Mouse (Mus musculus): ENCODE results near the gene Slc2a4.
A peak's percentile ranks its signal among the peaks of the same experiment; 100 is the strongest.
"Not testable (repeated sequence)": the region's sequence is repeated elsewhere in the genome, so short reads cannot be mapped to it uniquely, and the experiment has no call there.

Slc2a4 gene

DNA sequence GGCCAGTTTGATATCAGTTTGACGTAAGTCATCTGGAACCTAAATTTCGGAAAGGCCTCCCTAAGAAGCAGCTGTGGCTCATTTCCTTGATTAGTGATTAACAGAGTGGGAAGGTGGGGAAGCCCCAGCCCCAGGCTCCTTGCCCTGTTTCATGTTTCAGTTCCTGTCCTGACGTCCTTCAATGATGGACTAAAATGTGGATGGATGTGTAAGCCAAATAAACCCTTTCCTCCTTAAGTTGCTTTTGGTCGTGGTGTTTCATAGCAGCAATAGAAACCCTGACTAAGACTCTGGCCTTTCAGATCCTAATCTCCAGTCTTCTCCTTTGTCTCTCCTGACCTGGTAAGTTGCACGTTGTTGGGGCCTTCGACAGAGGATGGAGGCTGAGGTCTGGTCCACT is 22.2 kb upstream of the Slc2a4 start:
- DNase-seq (ENCODE audit: low spot score): no peak

DNA sequence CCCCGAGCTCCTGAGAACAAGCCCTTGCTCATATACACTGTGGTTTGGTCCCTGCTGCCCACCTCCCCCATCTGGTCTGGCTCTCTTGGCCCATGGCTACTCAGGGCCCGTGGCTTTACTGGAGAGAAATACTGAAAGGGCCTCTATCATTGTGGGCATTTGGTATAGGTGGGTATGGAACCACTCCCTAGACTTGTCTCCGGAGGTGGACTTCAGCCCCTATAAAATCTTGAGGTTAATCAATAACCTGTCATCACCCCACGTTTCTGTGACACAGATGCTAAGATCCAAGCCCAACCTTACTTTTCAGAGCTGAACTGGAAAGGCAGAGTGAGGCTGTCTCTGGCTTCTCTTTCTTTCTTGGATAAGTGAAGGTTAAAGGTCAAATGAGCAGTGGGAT is 20.8 kb upstream of the Slc2a4 start:
- DNase-seq (ENCODE audit: low spot score): no peak

DNA sequence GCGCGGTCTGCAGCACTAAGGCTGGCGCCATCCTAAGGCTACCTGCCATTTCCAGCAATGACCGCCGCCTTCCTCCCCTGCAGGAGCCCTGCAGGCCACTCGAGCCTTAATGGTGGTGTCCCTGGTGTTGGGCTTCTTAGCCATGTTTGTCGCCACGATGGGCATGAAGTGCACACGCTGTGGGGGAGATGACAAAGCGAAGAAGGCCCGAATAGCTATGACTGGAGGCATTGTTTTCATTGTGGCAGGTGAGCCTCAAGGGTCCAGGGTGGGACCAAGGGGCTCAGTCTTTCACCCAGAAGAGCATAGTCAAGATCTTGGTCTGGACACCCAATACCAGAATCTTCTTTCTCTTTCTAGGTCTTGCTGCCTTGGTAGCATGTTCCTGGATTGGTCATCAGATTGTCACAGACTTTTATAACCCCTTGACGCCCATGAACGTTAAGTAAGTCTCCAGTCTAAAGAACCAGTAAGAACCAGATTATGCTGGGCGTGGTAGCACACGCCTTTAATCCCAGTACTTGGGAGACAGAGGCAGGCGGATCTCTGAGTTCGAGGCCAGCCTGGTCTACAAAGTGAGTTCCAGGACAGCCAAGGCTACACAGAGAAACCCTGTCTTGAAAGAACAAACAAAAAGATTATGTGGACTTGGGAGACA is 19.0 kb upstream of the Slc2a4 start:
- DNase-seq (ENCODE audit: low spot score): no peak

DNA sequence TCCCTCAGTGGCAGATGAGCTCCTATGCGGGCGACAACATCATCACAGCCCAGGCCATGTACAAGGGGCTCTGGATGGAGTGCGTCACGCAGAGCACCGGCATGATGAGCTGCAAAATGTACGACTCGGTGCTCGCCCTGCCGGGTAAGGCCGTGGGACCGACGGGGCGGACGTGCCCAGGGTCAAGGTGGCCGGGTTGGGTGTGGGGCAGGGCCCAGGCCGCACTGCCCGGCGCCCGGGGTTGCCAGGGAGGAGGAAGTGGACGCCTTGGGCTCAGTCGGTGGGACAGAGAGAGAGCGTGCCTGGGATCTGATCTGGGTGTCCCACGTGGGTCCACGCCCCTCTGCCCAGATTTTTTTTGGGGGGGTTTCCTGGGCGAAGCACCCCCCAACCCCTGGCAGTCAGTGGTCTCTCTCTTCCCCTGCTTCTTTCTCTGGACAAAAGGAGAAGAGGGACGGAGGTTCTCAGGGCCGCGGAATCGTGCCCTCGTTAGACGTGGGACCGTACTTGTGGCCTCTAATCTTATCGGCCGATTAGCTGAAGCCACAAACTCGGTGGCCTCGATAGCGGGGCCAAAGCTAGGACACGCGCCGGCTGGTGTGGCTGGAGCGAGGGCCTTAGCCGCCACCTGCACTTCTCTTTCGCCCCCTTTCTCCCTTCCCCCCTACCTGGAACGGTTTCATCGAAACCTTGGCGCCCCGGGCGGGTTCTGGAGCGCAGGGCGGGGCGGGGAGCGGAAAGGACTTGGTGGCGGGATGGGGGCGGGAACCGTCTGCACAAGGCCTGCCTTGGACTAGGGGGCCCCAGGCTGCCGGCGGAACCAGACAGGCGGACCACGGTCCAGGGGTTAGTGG is 18.2 kb upstream of the Slc2a4 start:
- no peak for DNase-seq (ENCODE audit: low spot score)

DNA sequence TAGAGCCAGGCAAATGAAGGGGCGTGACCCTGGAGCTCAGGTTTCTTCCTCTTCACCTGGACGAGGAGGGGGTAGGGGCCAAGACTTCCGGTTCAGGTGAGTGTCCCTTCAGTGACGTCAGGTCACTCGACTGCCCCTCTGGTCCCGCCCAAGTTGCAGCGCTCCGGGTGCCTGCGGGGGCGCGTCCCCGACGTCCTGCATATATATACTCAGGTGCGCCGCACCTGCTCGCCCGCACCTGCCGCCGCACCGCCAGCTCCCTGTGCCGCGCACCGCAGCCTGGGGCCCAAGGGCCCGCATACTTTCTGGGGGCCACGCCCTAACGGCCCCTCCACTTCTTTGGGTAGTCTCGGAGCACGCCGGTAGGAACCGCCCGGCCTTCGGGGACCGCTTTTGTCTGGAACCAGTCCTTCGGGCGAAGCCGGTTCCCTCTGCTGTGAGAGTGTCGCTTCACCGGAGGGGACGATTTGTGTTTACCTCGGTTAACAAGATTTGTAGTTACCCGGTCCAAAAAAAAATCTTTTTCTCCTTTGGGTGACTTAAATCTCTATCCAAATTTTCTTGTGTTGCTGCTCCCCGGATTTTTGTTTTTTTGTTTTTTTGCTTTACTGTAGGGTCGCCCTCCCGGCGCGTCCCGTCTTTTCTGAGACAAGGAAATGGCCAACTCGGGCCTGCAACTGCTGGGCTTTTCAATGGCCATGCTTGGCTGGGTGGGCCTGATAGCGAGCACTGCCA is 17.4 kb upstream of the Slc2a4 start:
- no peak for DNase-seq (ENCODE audit: low spot score)

DNA sequence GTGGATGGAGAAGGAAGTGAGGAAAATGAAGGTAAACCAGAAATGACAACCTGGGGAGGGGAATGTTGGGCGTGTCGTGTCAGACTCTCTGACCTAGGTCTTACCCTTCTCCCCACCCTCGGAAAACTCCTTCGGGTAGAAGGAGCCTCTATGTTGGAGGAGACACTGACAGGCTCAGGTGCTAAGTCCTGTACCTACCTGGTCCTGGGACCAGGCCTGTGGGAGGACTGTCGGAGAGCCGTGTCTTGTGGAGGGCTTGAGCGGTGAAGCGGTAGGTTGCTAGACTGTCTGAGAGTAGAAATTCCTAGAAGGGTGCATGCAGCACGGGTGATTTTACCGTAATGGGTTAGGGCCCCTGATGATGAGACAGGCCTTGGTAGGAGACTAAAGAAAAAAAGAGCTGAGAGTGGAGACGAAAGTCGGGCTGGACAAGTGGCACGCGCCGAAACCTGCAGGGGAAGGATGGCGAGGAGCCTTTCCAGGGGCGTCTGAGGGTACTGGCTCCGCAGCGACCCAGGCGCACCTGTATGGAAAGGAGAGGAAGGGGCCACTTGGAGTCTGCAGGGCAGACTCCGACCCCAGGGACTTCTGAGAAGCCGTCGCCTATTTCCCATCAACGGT is 16.8 kb upstream of the Slc2a4 start, which contains the start of gene Cldn7:
Gene Cldn7 (plus strand): TSS at position 130 of the 621 bp plus-strand sequence.
- DNase-seq (ENCODE audit: low spot score): no peak

DNA sequence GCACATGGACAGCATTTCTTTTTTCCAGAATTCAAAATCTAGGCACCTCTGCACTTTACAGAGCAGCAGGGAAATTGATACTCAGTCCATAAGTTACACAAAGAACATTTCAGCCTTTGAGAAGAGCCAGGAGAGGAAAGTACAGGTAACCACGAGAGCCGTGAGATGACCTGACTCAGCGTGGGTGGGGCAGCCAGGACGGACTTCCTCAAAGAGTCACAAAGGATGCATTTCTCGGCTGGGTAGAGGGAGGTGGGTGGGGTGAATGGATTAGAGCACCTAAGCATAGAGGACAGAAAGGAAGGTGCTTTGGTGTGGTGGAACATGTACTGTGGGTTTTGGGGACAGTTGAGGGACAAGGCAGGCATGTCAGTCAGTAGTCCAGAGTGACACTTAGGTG is 13.9 kb upstream of the Slc2a4 start:
- DNase-seq (ENCODE audit: low spot score): no peak

DNA sequence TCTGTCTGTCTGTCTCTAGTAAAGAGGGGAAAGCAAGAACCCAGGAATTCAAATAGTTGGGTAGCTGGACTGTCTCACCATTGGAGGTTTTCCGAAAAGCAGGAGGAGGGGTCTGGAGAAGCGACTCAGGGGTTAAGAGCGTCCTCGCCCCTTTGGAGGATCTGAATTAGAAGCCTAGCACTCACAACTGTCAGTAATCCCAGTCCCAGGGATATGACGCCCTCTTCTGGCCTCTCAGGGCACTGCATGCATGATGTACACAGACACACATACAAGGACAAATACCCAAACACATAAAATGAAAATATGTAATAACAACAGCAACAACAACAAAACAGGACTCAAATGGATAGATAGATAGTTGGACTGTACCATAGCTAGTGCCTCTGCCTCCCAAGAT is 12.6 kb upstream of the Slc2a4 start:
- DNase-seq (ENCODE audit: low spot score): no peak

DNA sequence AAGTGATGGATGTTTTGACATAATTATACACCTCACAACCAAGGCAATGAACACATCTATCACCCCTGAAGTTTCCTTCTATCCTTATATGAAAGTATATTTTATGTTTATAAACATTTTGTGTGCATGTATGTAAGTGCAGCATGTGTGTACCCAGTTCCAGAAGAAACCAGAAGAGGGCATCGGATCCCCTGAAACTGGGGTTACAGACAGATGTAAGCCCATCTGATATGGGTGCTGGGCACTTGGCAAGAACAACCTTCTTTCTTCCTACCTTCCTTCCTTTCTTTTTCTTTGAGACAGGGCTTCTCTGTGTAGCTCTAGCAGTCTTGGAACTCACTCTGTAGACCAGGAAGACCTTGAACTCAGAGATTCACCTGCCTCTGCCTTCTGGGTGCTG is 8.2 kb upstream of the Slc2a4 start:
- no peak for DNase-seq (ENCODE audit: low spot score)

DNA sequence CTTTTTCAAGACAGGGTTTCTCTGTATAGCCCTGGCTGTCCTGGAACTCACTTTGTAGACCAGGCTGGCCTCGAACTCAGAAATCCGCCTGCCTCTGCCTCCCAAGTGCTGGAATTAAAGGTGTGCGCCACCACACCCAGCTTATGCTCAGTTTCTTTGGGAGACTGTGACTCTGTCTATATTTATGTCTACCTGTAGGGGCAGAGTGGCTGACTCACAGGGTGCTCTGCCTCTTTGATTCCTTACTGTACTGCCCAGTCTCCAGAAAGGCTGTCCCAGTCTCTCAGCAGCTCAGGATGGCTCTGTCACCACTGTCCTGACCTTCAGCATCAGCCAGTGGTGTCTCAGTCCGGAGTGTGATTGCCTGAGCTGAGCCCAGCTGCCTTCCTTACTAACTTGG is 7.6 kb upstream of the Slc2a4 start:
- DNase-seq (ENCODE audit: low spot score): not testable (repeated sequence)

DNA sequence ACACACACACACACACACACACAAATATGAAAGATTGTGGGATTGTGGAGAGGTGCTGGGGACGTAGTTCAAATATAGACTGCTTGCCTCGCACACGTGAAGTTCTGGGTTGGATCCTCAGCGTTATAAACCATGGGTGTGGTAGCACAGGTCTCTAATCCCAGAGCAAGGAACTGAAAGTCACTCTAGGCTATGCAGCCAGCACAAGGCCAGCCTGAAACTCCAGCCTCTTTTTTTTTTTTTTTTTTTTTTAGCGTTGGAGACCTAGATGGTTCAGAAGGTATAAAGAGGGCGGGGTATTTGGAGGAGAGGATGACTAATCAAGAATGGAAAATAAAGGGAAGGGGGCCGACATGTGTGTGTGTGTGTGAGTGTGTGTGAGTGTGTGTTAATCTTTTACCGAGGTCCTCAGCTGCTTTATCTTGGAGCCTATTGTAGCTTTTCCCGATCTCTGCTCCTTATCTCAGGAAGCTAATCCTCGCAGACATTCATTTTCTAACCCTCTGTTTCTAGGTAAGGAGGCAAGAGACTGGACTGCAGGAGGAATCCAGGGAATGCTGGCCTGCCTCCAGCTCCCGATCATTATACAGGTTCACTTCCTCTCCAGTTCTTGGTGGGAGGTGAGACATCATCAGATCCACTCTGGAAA is 5.4 kb upstream of the Slc2a4 start:
- no peak for DNase-seq (ENCODE audit: low spot score)

DNA sequence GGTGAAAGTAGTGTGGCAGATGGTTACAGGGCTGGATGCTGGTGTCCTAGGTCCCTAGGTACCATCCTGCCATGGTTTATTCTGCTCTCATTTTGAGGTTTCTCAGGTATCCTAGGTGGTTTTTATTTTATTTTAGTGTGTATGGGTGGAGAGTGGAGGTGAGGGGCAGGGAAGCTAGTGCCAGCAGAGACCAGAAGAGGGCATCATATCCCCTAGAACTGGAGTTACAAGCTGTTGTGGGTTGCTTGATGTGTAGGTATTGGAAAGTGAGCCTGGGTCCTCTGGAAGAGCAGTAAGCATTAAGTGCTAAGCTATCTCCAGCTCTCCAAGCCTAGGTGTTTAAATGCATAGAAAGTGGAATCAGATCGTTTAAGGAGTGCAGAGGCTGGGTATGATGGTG is 4.3 kb upstream of the Slc2a4 start:
- DNase-seq (ENCODE audit: low spot score): no peak

DNA sequence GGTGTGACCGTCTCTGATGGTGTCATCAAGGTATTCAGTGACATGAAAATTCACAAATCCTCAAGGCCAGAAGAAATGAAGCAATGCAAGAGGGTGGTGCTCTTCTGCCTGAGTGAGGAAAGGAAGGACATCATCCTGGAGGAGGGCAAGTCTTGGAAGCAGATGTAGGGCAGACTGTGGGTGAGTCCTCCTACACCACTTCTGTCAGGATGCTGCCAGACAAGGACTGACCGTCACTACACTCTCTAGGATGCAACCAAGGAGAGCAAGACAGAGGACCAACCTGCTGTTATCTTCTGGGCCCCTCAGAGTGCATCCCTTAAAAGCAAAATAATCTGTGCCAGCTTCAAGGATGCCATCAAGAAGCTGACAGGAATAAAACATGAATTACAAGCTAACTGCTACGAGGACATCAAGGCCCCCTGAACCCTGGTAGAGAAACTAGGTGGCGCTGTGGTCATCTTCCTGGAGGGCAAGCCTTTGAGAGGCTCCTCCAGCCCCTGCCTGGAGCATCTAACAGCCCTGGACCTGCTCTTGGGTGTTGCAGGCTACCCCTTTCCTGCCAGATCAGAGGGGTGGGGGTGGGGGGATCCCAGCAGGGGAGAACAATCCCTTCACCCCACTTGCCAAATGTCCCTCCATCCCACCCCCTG is 2.9 kb upstream of the Slc2a4 start:
- no peak for DNase-seq (ENCODE audit: low spot score)

DNA sequence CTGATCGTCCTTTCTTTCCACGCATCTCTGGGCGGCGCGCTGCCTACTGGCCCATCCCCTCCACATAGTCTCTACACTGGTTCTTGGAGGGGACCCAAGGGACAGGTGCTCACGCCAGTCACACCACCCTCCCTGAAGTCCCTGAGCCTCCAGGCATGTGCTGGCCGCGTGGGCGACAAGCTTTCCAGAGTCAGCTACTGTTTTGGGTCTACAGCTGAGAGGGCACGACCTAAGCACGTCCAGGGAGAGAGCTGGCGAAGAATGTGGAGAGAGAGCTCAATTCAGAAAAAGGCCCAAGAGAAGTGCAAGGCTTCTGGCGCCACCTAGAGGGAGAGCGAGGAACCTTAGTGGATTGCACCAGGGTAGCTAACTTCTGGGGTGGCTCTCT is 769 bp upstream of the Slc2a4 start:
- peak; percentile 58 for DNase-seq (ENCODE audit: low spot score)

DNA sequence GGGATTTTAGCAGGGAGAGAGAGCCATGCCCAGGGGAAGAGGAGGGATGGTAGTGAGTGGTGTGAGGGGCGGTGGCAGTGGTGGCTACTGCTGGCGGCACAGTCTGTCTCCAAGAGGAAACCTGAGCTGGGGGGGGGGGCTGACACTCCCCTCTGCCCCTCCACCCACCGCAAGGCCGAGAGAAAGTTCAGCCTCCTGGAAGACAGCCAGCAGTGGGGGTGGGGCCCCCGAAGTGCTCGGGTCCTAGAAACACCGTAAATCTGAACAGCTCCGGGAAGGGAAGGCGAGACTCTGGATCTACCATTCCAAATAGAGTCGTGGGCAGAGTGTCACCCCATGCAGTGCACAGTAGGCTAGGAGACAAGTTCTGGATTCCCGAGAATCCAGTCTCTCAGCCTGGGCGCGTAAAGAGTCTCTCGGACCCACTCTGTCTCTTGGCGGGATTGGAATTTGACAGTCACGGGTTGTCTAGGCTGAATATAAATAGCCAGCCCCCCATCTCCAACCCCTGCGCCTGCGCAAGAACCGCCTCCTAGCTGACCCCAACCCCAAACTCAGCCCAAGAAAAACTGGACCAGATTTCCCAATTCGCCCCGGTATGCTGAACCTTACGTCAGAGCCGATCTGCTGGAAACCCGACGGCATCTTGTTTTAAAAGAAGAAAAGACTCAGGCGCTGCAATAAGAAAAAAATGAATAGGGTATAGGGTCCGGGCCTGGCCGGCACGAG is 487 bp downstream of the Slc2a4 start:
- no peak for DNase-seq (ENCODE audit: low spot score)

DNA sequence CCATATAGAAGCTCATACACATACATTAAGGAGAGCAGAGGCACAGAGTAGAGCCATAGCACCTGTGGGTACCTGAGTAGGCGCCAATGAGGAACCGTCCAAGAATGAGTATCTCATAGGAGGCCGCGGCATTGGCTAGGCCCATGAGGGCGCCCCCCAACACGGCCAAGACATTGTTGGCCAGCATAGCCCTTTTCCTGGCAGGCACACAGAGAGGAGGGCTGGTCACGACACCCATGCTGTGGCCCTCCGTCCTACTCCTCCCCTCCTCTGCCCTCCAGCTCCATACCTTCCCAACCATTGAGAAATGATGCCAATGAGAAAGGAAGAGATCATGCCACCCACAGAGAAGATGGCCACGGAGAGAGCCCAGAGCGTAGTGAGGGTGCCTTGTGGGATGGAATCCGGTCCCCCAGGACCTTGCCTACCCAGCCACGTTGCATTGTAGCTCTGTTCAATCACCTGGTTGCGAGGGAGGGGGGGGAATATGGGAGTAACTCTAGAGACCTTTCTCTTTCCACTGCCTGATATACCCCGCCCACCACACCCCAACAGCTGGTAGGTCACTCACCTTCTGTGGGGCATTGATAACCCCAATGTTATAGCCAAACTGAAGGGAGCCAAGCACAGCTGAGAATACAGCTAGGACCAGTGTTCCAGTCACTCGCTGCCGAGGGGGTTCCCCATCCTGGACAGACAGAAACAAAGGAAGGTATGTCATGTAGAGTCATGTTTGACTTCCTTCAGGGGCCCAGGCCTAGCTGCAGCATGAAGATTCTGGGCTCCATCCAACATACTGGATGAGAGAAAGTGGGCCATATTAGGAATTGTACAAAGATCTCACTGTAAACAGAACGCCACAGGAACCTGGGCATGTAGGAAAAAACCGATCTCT is 1.7 kb downstream of the Slc2a4 start:
- DNase-seq (ENCODE audit: low spot score): no peak

DNA sequence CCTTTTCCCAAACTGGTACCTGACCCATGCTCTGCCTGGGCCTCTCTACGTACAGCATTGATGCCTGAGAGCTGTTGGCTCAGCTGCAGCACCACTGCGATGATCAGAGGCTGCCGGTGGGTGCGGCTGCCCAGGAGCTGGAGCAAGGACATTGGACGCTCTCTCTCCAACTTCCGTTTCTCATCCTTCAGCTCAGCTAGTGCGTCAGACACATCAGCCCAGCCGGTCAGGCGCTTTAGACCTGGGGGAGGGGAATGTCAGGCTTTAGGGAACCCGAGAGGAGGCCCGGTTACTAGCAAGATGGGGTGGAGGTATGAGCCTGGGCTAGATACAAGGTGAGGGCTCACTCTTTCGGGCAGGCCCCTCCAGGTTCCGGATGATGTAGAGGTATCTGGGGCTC is 2.8 kb downstream of the Slc2a4 start:
- DNase-seq (ENCODE audit: low spot score): no peak

DNA sequence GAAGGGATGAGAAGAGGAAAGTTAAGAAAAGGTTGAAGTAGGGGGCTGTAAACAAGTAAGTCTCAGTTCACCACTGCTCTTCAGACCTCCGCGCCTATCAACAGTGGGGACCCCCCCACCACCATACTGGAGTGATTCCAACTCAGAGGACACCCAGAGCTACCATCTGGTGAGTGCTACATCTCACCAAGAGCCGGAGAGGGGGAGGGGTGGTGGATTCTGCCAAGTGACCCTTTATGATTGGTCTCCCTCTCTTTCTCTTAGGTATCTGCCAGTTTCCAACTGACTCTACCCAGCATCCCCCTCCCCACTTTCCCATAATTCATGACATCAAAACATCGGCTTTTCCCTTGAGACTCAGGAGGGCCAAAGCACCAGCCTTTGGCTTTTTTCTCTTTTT is 7.0 kb downstream of the Slc2a4 start:
- no peak for DNase-seq (ENCODE audit: low spot score)

DNA sequence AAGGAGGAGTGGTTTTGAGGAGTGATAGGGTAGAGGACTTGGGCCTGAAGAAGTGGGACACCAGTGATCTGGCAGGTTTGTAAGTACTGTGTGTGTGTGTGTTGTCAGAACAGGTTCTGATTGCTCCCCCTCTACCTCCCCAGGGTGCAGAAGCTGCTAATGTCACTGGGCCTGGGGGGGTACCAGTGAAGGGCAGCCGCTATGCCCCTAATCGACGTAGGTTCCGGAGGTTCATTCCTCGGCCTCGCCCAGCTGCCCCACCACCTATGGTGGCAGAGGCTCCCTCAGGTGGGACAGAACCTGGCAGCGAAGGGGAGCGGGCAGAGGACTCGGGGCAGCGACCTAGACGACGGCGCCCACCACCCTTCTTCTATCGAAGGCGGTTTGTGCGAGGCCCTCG is 8.3 kb downstream of the Slc2a4 start:
- DNase-seq (ENCODE audit: low spot score): no peak

DNA sequence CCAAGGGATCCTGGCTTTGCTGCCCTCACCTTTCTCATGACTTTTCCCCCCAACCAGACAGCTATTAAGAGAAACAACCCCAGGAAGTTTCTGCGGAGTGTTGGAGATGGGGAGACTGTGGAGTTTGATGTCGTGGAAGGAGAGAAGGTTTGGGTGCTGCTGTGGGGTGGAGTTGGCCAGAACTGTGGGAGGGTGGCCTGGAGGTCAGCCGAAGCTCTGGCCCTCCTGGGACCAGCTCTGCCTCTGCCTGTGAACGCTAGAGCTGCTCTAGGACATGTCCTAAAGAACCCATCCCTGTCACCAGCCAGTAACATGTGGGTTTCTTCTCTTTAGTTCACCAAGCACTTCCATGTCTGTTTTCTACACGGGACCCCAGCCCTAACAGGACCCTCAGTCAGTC is 8.8 kb downstream of the Slc2a4 start:
- no peak for DNase-seq (ENCODE audit: low spot score)

Measured in left cerebral cortex, adult 11 months (tissue).